Mouse (Mus musculus) olfactory bulb, adult 2 months (tissue): ENCODE measurements around the gene Cltrn.

ENCODE experiments used
- CTCF ChIP-seq: fragments of 200-500 bp; IDR thresholded peaks from 2 replicates; pipeline ENCODE4 v1.5.1; 2012; ENCODE audit warnings: low read depth, mild to moderate bottlenecking, low read length, moderate library complexity; ENCODE audit not compliant: insufficient read depth
- POLR2A ChIP-seq: fragments of 200-500 bp; IDR thresholded peaks from 2 replicates; pipeline ENCODE4 v1.6.1; 2012; ENCODE audit warnings: mild to moderate bottlenecking, low read depth, low read length, moderate library complexity; ENCODE audit not compliant: insufficient read depth

DNA sequence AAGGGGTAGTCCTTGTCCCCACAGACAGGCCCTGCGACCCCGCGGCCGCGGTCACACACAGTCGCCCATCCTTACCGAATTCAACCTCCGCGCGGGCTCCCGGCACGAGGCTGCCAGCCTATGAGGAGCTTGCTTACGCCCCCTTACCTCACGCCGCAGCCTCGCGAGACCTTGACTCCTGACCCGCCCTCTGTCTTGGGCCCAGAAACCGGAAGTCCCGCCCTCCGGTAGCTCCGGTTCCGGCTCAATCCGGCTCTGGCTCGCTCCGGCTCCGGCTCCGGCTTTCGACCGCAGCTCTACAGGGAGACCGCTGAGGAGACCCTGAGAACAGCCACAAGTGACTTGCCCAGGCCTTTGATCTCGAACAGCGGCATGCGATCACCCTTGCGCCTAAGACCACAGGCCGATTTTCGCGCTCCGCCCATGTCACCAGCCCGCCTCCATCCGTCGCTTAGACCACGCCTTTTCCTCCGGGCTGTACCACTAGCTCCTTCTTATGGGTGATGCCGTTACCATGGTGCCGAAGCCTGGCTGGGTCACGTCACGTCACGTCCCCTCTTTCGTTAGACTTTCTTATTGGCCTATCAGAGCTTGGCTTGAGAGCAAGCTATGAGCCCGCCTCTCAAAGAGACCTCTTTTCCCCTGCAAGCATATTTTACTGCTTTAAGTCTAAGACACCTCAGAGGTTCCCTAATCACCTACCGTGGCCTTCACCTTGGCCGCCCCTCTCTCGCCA is 12.4 kb upstream of the Cltrn start, which contains the start of gene Siah1b:
- TF ChIP-seq CTCF (no peak), POLR2A (no peak)
